In the genomic region with DNA sequence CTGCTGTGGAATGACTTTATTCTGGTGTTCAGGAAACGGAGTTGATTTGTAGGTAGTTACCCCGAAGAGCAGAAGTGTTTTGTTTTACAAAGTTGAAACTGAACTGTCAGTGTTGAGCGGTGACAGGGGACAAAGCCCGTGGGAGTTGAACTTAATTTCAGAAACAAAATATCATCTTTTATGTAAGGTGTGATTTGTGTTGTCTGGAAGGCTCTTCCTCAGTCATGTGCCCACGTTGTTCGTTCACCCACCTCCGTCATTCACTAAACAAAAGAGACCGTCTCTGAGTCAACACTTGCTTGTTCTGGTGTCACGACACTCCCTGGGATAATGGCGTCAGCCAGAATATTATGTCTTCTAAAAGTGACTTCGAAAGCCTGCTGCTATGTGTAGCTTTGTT, we compare ENCODE assay signal across 21 mouse cellular contexts. TPM values are rescaled to one million over a fixed set of nuclear protein-coding genes. Genes with fewer than 3 reads are reported as not detected.
DNase-seq lines count a peak whose midpoint lies in the region; ATAC-seq and TF ChIP-seq lines count a peak whose summit lies in the region.
"Had no signal": no experiment of that assay in that cellular context is flagged by ENCODE, and none has a peak within 500 bp of the region (broad histone marks: within the 10 kb centered on the region; RNA-seq: fewer than 3 reads in every experiment).

No protein-coding gene starts in this region.

- 69% methylated on average over 11 of the region's 11 CpGs for WGBS in hindbrain, embryonic 10.5 days
- WGBS in hindbrain, embryonic 13.5 days: 51% methylated on average over 11 of the region's 11 CpGs
- WGBS in midbrain, embryonic 10.5 days: 76% methylated on average over 11 of the region's 11 CpGs
- WGBS in midbrain, embryonic 14.5 days: 67% methylated on average over 11 of the region's 11 CpGs
- 79% methylated on average over 11 of the region's 11 CpGs for WGBS in embryonic facial prominence, embryonic 10.5 days

- no peak for TF ChIP-seq CTCF in Patski (IDR thresholded peaks at IDR 0.05)

- H3K9ac ChIP-seq in hindbrain, embryonic 13.5 days: no peak overlapping the region
- H3K9ac ChIP-seq in midbrain, embryonic 14.5 days (replicated peaks; ENCODE audit: low read length): no peak overlapping the region
- H3K9ac ChIP-seq: embryonic facial prominence, embryonic 12.5 days; heart, embryonic 15.5 days; hindbrain, embryonic 15.5 days; midbrain, embryonic 12.5 days had no signal

- peaks cover 49% of the 10 kb centered on the region for H3K4me1 ChIP-seq in hindbrain, embryonic 10.5 days (replicated peaks)
- H3K4me1 ChIP-seq in hindbrain, embryonic 13.5 days (replicated peaks): peaks cover 41% of the 10 kb centered on the region
- H3K4me1 ChIP-seq in midbrain, embryonic 10.5 days: peaks cover 45% of the 10 kb centered on the region
- peaks cover 13% of the 10 kb centered on the region; the same call in 1 of the 2 replicates for H3K4me1 ChIP-seq in midbrain, embryonic 14.5 days (ENCODE audit: control insufficient read depth, insufficient read depth, low read length)
- H3K4me1 ChIP-seq in embryonic facial prominence, embryonic 10.5 days: peaks cover 54% of the 10 kb centered on the region

- no peaks in the 10 kb centered on the region for H3K36me3 ChIP-seq in hindbrain, embryonic 10.5 days
- H3K36me3 ChIP-seq in hindbrain, embryonic 13.5 days: no peaks in the 10 kb centered on the region
- H3K36me3 ChIP-seq in midbrain, embryonic 10.5 days: no peaks in the 10 kb centered on the region
- H3K36me3 ChIP-seq in midbrain, embryonic 14.5 days (ENCODE audit: control insufficient read depth, insufficient read depth, low read length): no peaks in the 10 kb centered on the region
- H3K36me3 ChIP-seq in embryonic facial prominence, embryonic 10.5 days (replicated peaks): no peaks in the 10 kb centered on the region
- H3K36me3 ChIP-seq: embryonic facial prominence, embryonic 12.5 days; heart, embryonic 15.5 days; hindbrain, embryonic 15.5 days; midbrain, embryonic 12.5 days had no signal

- peak overlapping the region; percentile 53; the same call in 1 of the 2 replicates for H3K27ac ChIP-seq in hindbrain, embryonic 10.5 days
- no peak overlapping the region for H3K27ac ChIP-seq in hindbrain, embryonic 13.5 days
- 0 out of 2 replicates have a peak overlapping the region, but pooled peaks have one; percentile 55 for H3K27ac ChIP-seq in midbrain, embryonic 10.5 days (replicated peaks)
- no peak overlapping the region for H3K27ac ChIP-seq in midbrain, embryonic 14.5 days (replicated peaks; ENCODE audit: low read depth, low read length)
- no peak overlapping the region for H3K27ac ChIP-seq in embryonic facial prominence, embryonic 10.5 days (replicated peaks)
- H3K27ac ChIP-seq: embryonic facial prominence, embryonic 12.5 days; gastrocnemius, adult 2 months; heart, embryonic 15.5 days; hindbrain, embryonic 15.5 days; midbrain, embryonic 12.5 days had no signal

- no peak overlapping the region for H3K4me3 ChIP-seq in hindbrain, embryonic 10.5 days
- H3K4me3 ChIP-seq in hindbrain, embryonic 13.5 days: no peak overlapping the region
- no peak overlapping the region for H3K4me3 ChIP-seq in midbrain, embryonic 10.5 days
- no peak overlapping the region for H3K4me3 ChIP-seq in midbrain, embryonic 14.5 days (replicated peaks; ENCODE audit: low read depth, low read length)
- no peak overlapping the region for H3K4me3 ChIP-seq in embryonic facial prominence, embryonic 10.5 days
- H3K4me3 ChIP-seq: embryonic facial prominence, embryonic 12.5 days; gastrocnemius, adult 2 months; heart, embryonic 15.5 days; hindbrain, embryonic 15.5 days; midbrain, embryonic 12.5 days had no signal

- no peak for DNase-seq in hindbrain, embryonic 10.5 days (ENCODE audit: low spot score)
- no peak for DNase-seq in midbrain, embryonic 10.5 days (ENCODE audit: low spot score)
- DNase-seq in midbrain, embryonic 14.5 days: no peak
- no peak for DNase-seq in Patski (ENCODE audit: low read depth, low spot score)
- no peak for DNase-seq in frontal cortex, adult 2 months (ENCODE audit: extremely low spot score in 1 of 2, low spot score in 1 of 2)
- no peak for DNase-seq in embryonic facial prominence, embryonic 10.5 days (ENCODE audit: low spot score)
- DNase-seq: adrenal gland, postnatal 36 days; B cell, adult 2 months; cerebellum, adult 11 months; cerebellum, postnatal 10 days; gastrocnemius, adult 2 months; heart, postnatal 36 days; layer of hippocampus, postnatal 36 days; thymus, postnatal 14 days had no signal

- no peaks in the 10 kb centered on the region for H3K27me3 ChIP-seq in hindbrain, embryonic 10.5 days (ENCODE audit: insufficient read depth, poor library complexity, severe bottlenecking)
- no peaks in the 10 kb centered on the region for H3K27me3 ChIP-seq in hindbrain, embryonic 13.5 days
- H3K27me3 ChIP-seq in midbrain, embryonic 10.5 days (ENCODE audit: low read depth, poor library complexity, severe bottlenecking): no peaks in the 10 kb centered on the region
- no peaks in the 10 kb centered on the region for H3K27me3 ChIP-seq in midbrain, embryonic 14.5 days (ENCODE audit: control insufficient read depth, insufficient read depth, low read length)
- no peaks in the 10 kb centered on the region for H3K27me3 ChIP-seq in Patski
- no peaks in the 10 kb centered on the region for H3K27me3 ChIP-seq in embryonic facial prominence, embryonic 10.5 days (replicated peaks; ENCODE audit: low read depth, poor library complexity, severe bottlenecking)
- H3K27me3 ChIP-seq: embryonic facial prominence, embryonic 12.5 days; heart, embryonic 15.5 days; hindbrain, embryonic 15.5 days; midbrain, embryonic 12.5 days had no signal

- POLR2A ChIA-PET in Patski (lab: Charles Lee): interaction anchor here (0.6 kb wide), 1 partner anchor 628 kb away, joined by 3 read pairs; no protein-coding TSS in a partner anchor

- no peak for ATAC-seq in hindbrain, embryonic 13.5 days (ENCODE audit: low FRiP score)
- ATAC-seq in midbrain, embryonic 14.5 days (ENCODE audit: low FRiP score, low TSS enrichment): no peak
- ATAC-seq in Patski: peak; percentile 27
- ATAC-seq: intestine, embryonic 16.5 days; lung, postnatal 0 days had no signal

- no peak overlapping the region for H3K4me2 ChIP-seq in hindbrain, embryonic 13.5 days
- H3K4me2 ChIP-seq in midbrain, embryonic 14.5 days (ENCODE audit: low read length): no peak overlapping the region
- H3K4me2 ChIP-seq: embryonic facial prominence, embryonic 12.5 days; heart, embryonic 15.5 days; hindbrain, embryonic 15.5 days; midbrain, embryonic 12.5 days had no signal

- CTCF ChIA-PET in Patski (lab: Charles Lee): no interaction called here

- in situ Hi-C loops in Patski (cut with MboI; ENCODE audit: low pct_unique_long_range_greater_than_20kb): no loop called here

- H3K9me3 ChIP-seq in hindbrain, embryonic 10.5 days: no peaks in the 10 kb centered on the region
- no peaks in the 10 kb centered on the region for H3K9me3 ChIP-seq in hindbrain, embryonic 13.5 days
- no peaks in the 10 kb centered on the region for H3K9me3 ChIP-seq in midbrain, embryonic 10.5 days (replicated peaks)
- H3K9me3 ChIP-seq in midbrain, embryonic 14.5 days (ENCODE audit: control insufficient read depth, low read length): no peaks in the 10 kb centered on the region
- no peaks in the 10 kb centered on the region for H3K9me3 ChIP-seq in embryonic facial prominence, embryonic 10.5 days
- H3K9me3 ChIP-seq: embryonic facial prominence, embryonic 12.5 days; heart, embryonic 15.5 days; hindbrain, embryonic 15.5 days; midbrain, embryonic 12.5 days had no signal

RNA-seq across cellular contexts. Expression of a gene that starts 46.3 kb away (rescaled TPM):
- polyA plus RNA-seq in hindbrain, embryonic 10.5 days (2016; fragmentation: Nextera tagmentation; extraction: Ambion mirVana): 17.2 and 20.3 TPM in 2 replicates
- 30.0 and 30.5 TPM in 2 replicates for polyA plus RNA-seq in hindbrain, embryonic 13.5 days (2015; fragmentation: Nextera tagmentation; extraction: Ambion mirVana)
- 18.1 and 18.4 TPM in 2 replicates for polyA plus RNA-seq in midbrain, embryonic 10.5 days (2016; fragmentation: Nextera tagmentation; extraction: Ambion mirVana)
- polyA plus RNA-seq in midbrain, embryonic 14.5 days (2014; fragmentation: Nextera tagmentation; extraction: Ambion mirVana): 32.2 and 38.4 TPM in 2 replicates
- 22.9 TPM for polyA plus RNA-seq in Patski (2021)
- polyA plus RNA-seq in frontal cortex, adult 2 months (2012; rRNA removed): 15.8 and 19.4 TPM in 2 replicates
- 17.0 and 17.4 TPM in 2 replicates for polyA plus RNA-seq in embryonic facial prominence, embryonic 10.5 days (2016; fragmentation: Nextera tagmentation; extraction: Ambion mirVana)

Comparison
In these comparisons a context has a peak if more than half of its experiments do, and no peak if none do; other contexts are left out.
1. H3K27ac ChIP-seq: peak in hindbrain, embryonic 10.5 days (single experiment) and midbrain, embryonic 10.5 days (single experiment); none in hindbrain, embryonic 13.5 days (single experiment), midbrain, embryonic 14.5 days (single experiment) and embryonic facial prominence, embryonic 10.5 days (single experiment).